Mouse (Mus musculus) hindbrain, embryonic 12.5 days (tissue): ENCODE measurements at regions not wholly inside any gene's neighbourhood (a gene's known extent, or its start where the extent isn't known, plus 50 kb on each side); places are given as distances from the start of the nearest gene placed in this dataset.

Source experiments
- ATAC-seq: fragments of 200-750 bp; cut with Nextera tagmentation; 2 replicates; pipeline ENCODE4 v1.8.0; 2017; ENCODE audit warnings: moderate TSS enrichment; ENCODE audit not compliant: low FRiP score
- H3K27ac ChIP-seq: fragments of 300-500 bp; sonication (generic); 2 replicates; pipeline ENCODE4 v1.5.1; 2016; ENCODE audit warnings: mild to moderate bottlenecking
- H3K27me3 ChIP-seq: fragments of 300-500 bp; sonication (generic); 2 replicates; pipeline ENCODE4 v1.6.1; 2016; ENCODE audit warnings: mild to moderate bottlenecking
- H3K36me3 ChIP-seq: fragments of 300-500 bp; sonication (generic); 2 replicates; pipeline ENCODE4 v1.6.1; 2016; ENCODE audit warnings: mild to moderate bottlenecking
- H3K4me1 ChIP-seq: fragments of 300-500 bp; sonication (generic); 2 replicates; pipeline ENCODE4 v1.6.1; 2016
- H3K4me2 ChIP-seq: fragments of 300-500 bp; sonication (generic); replicated peaks from 2 replicates; pipeline ENCODE4 v1.6.1; 2016; ENCODE audit warnings: mild to moderate bottlenecking
- H3K4me3 ChIP-seq: fragments of 300-500 bp; sonication (generic); 2 replicates; pipeline ENCODE4 v1.5.1; 2016; ENCODE audit warnings: mild to moderate bottlenecking
- H3K9ac ChIP-seq: fragments of 300-500 bp; sonication (generic); 2 replicates; pipeline ENCODE4 v1.6.1; 2016; ENCODE audit warnings: mild to moderate bottlenecking, moderate library complexity
- H3K9me3 ChIP-seq: fragments of 300-500 bp; sonication (generic); replicated peaks from 2 replicates; pipeline ENCODE4 v1.6.1; 2016; ENCODE audit warnings: mild to moderate bottlenecking
- WGBS: fragments of 180-500 bp; shearing (Covaris S2); methylation state at CpG from one replicate; pipeline ENCODE4 v1.1.7; 2016; 5-methylcytosine and 5-hydroxymethylcytosine counted together

DNA sequence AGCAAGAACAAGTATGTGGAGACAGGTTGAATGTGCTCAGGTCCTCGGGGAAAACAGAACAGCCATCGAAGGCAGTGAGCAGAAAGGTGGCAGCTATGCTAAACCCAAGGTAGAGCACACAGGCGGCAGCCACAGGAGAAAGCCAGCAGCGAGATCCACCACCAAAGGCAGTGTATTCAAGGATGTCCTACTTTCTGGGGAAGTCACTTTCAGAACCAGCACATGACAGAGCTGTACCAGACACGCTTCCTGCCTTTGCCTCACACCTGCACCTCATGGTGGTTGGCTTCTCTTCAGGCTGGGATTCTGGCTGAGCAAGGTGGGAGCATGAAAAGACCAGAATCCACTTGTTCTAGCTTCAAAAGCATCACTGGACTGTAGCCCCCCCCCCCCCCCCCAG lies 168.0 kb downstream of the Cdh26 start:
- 92% methylated on average over 5 of the region's 5 CpGs for WGBS
- no peaks in the 10 kb centered on the region for H3K36me3 ChIP-seq
- no peak overlapping the region for H3K4me3 ChIP-seq
- no peak overlapping the region for H3K9ac ChIP-seq
- no peaks in the 10 kb centered on the region for H3K9me3 ChIP-seq
- H3K27me3 ChIP-seq: no peaks in the 10 kb centered on the region
- H3K27ac ChIP-seq: no peak overlapping the region
- H3K4me1 ChIP-seq: peaks cover 27% of the 10 kb centered on the region
- no peak for ATAC-seq
- H3K4me2 ChIP-seq: no peak overlapping the region

DNA sequence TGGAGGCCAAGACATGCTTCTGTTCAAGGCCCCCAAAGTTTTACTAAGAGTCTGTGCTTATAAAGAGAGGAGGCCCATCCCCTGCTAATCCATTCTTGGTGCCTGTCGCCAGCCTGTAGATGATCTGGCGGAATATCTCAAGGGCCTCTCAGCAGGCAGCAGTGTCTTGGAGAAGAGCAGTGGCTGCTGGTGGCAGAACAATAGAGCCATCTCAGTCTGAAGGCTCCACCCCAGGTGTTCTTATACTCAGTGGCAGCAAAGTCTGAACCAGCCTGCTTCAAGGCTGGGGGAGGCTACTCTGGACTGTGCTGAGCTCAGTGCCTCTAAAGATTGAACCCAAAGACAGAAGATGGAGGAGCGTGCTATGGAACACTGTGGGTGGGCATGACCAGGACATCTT lies 168.5 kb downstream of the Cdh26 start:
- no peaks in the 10 kb centered on the region for H3K27me3 ChIP-seq
- WGBS: 76% methylated on average over 3 of the region's 3 CpGs
- H3K4me1 ChIP-seq: peaks cover 24% of the 10 kb centered on the region
- H3K4me2 ChIP-seq: no peak overlapping the region
- H3K9ac ChIP-seq: no peak overlapping the region
- H3K36me3 ChIP-seq: no peaks in the 10 kb centered on the region
- ATAC-seq: no peak
- H3K4me3 ChIP-seq: no peak overlapping the region
- no peak overlapping the region for H3K27ac ChIP-seq
- no peaks in the 10 kb centered on the region for H3K9me3 ChIP-seq

DNA sequence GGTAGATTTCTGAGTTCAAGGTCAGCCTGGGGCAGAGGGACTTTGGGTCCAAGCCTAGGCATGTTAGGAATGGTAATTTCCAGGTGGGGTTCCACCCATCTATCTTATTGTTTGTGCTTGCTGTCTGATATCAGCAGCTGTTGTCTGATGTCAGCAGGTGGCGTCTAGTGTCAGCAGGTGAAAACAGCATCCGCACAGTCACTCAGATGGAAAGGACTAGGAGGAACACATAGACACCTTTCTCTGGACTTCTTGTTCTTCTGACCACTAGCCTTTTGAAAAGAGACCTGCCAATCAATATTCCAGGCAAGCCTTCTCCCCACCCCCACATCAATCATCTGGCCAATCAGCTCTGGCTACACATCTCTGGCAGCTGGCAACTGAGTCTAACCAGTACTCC lies 173.1 kb downstream of the Cdh26 start:
- Histone ChIP-seq H3K4me1 (no peaks in the 10 kb centered on the region), H3K9ac (no peak overlapping the region), H3K4me2 (no peak overlapping the region), H3K4me3 (no peak overlapping the region), H3K27me3 (no peaks in the 10 kb centered on the region), H3K9me3 (no peaks in the 10 kb centered on the region), H3K27ac (no peak overlapping the region), H3K36me3 (no peaks in the 10 kb centered on the region)
- WGBS: 78% methylated on average over 2 of the region's 2 CpGs
- no peak for ATAC-seq

DNA sequence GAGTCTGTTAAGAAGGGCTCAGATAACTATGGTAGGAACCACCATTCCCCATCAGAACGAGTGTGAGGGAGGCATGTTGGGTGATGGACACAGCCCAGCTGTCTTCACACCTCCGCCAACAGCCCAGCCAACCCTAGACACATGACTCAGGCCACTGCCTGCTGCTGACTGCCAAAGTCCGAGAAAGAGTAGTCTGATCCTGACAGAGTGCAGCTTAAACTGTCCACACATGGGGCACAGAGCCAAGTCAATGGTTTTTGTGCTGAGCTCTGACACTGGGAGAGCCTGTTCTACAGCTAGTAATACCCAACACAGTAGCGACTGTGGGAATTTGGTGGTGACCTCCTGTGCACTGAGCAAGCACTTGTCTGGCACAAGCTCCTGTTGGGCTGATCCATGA lies 176.4 kb downstream of the Cdh26 start:
- no peaks in the 10 kb centered on the region for H3K9me3 ChIP-seq
- H3K9ac ChIP-seq: no peak overlapping the region
- WGBS: 84% methylated on average over 4 of the region's 4 CpGs
- H3K36me3 ChIP-seq: no peaks in the 10 kb centered on the region
- no peak for ATAC-seq
- H3K27ac ChIP-seq: no peak overlapping the region
- H3K4me2 ChIP-seq: no peak overlapping the region
- H3K4me3 ChIP-seq: no peak overlapping the region
- H3K27me3 ChIP-seq: no peaks in the 10 kb centered on the region
- no peaks in the 10 kb centered on the region for H3K4me1 ChIP-seq

GRCm38 (mm10) chr2:178610211-178610975 lies 180.1 kb downstream of the Cdh26 start:
- Histone ChIP-seq H3K4me3 (no peak overlapping the region), H3K27ac (no peak overlapping the region), H3K9me3 (no peaks in the 10 kb centered on the region), H3K4me1 (no peaks in the 10 kb centered on the region), H3K27me3 (no peaks in the 10 kb centered on the region; the same call in 1 of the 2 replicates), H3K4me2 (no peak overlapping the region), H3K9ac (no peak overlapping the region), H3K36me3 (no peaks in the 10 kb centered on the region)
- 50% methylated on average over 18 of the region's 18 CpGs for WGBS
- ATAC-seq: no peak

GRCm38 (mm10) chr2:178614761-178615160 lies 184.4 kb downstream of the Cdh26 start:
- Histone ChIP-seq H3K27ac (peak overlapping the region; percentile 57; the same call in 1 of the 2 replicates), H3K4me2 (no peak overlapping the region), H3K9me3 (no peaks in the 10 kb centered on the region), H3K4me3 (no peak overlapping the region), H3K9ac (no peak overlapping the region), H3K36me3 (no peaks in the 10 kb centered on the region), H3K27me3 (no peaks in the 10 kb centered on the region; the same call in 1 of the 2 replicates), H3K4me1 (peaks cover 3% of the 10 kb centered on the region; the same call in 1 of the 2 replicates)
- 58% methylated on average over 7 of the region's 7 CpGs for WGBS
- ATAC-seq: no peak

DNA sequence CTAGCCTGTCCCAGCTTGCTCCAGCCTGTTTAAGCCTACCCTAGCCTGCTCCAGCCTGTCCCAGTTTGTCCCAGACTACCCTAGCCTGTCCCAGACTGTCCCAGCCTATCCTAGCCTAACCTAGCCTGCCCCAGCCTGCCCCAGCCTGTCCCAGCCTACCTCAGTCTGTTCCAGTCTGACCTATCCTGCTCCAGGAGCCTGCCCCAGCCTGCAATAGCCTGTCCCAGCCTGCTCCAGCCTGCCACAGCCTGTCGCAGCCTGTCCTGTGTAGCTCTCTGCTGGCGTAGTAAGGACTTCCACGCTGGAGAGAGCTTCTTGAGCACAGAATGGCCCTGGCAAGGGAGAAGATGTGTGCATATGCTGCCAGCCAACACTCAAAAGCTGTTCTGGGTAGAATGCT lies 192.5 kb downstream of the Cdh26 start:
- Histone ChIP-seq H3K27ac (no peak overlapping the region), H3K27me3 (no peaks in the 10 kb centered on the region), H3K36me3 (no peaks in the 10 kb centered on the region), H3K9ac (no peak overlapping the region), H3K4me2 (no peak overlapping the region), H3K4me3 (no peak overlapping the region), H3K4me1 (peaks cover 6% of the 10 kb centered on the region; the same call in 1 of the 2 replicates), H3K9me3 (no peaks in the 10 kb centered on the region)
- WGBS: 59% methylated on average over 3 of the region's 3 CpGs
- no peak for ATAC-seq

DNA sequence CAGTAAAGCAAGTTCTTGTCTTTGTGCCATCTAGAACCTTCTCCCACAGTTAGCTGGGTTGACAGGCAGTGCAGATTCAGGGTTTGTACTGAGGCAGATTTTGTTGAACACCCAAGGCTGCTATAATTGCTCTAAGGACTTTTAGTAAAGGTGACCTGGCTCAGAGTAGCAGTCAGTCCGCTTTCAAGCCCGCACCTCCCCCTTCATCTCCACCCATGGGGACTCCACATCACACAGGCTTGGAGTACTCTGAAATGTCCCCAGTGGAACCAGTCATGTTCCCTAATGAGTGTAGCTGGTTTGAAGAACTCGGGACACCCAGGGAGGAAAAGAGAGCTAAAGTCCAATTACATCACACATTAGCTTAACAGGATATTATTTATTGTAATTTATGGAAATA lies 194.1 kb downstream of the Cdh26 start:
- Histone ChIP-seq H3K4me3 (no peak overlapping the region), H3K4me2 (no peak overlapping the region), H3K4me1 (peaks cover 11% of the 10 kb centered on the region), H3K36me3 (no peaks in the 10 kb centered on the region), H3K9me3 (no peaks in the 10 kb centered on the region), H3K27me3 (no peaks in the 10 kb centered on the region), H3K9ac (no peak overlapping the region), H3K27ac (no peak overlapping the region)
- ATAC-seq: no peak
- WGBS: 80% methylated on average over 3 of the region's 3 CpGs

DNA sequence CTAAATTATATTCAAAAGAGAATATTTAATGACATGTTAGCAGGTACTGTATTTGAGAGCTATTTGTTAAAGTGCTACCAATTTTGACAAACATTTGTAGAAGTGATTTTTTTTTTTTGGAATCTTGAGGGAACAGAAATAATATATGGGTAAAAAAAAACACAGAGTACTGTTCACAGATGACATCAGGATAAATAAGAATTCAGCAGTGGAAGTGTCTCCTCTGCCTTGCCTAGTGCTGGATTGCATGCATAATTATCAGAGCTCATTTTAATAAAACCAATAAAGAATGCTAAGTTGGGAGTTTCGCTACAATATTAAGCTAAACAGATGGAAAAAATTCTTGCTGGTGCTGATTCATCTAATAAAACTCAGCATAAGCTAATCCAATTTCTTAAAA lies 194.6 kb downstream of the Cdh26 start:
- ATAC-seq: no peak

GRCm38 (mm10) chr2:178629756-178630155 lies 199.4 kb downstream of the Cdh26 start:
- Histone ChIP-seq H3K9ac (no peak overlapping the region), H3K27me3 (no peaks in the 10 kb centered on the region), H3K27ac (no peak overlapping the region), H3K4me3 (no peak overlapping the region), H3K9me3 (no peaks in the 10 kb centered on the region), H3K4me1 (peaks cover 30% of the 10 kb centered on the region), H3K4me2 (no peak overlapping the region), H3K36me3 (no peaks in the 10 kb centered on the region)
- WGBS: 28% methylated on average over 7 of the region's 7 CpGs
- ATAC-seq: 0 out of 2 replicates have a peak, but pooled peaks have one; percentile 24

More for the DNA sequence above, 194.6 kb downstream of the Cdh26 start:
- no peak overlapping the region for H3K27ac ChIP-seq
- no peak overlapping the region for H3K4me2 ChIP-seq
- H3K36me3 ChIP-seq: no peaks in the 10 kb centered on the region
- no peaks in the 10 kb centered on the region for H3K27me3 ChIP-seq
- peaks cover 11% of the 10 kb centered on the region for H3K4me1 ChIP-seq
- no peak overlapping the region for H3K9ac ChIP-seq
- 78% methylated on average over 1 of the region's 1 CpGs for WGBS
- no peaks in the 10 kb centered on the region for H3K9me3 ChIP-seq
- H3K4me3 ChIP-seq: no peak overlapping the region

DNA sequence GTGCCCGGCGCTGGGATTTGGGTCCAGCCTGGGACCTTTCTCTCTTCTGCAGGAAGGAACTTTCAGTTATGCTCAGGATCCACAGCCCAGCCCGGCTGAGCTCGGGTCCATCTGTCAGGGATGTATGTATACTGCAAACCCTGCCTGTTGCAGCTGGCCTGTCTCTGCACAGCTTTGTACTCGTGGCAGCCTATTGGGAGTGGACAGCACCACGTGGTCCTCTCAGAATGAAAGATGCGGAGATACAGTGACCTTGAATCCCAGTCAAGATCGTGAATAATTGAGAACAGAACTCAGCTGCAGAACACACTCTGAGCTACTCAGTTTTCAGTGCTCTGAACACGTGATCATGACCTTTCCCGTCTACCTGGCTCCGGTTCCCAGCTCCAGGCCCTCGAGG lies 200.2 kb downstream of the Cdh26 start:
- ATAC-seq: no peak
- Histone ChIP-seq H3K36me3 (no peaks in the 10 kb centered on the region), H3K27ac (no peak overlapping the region; the same call in 1 of the 2 replicates), H3K4me2 (no peak overlapping the region), H3K9me3 (no peaks in the 10 kb centered on the region), H3K27me3 (no peaks in the 10 kb centered on the region), H3K4me3 (no peak overlapping the region), H3K4me1 (peaks cover 33% of the 10 kb centered on the region), H3K9ac (no peak overlapping the region)
- WGBS: 65% methylated on average over 12 of the region's 12 CpGs

DNA sequence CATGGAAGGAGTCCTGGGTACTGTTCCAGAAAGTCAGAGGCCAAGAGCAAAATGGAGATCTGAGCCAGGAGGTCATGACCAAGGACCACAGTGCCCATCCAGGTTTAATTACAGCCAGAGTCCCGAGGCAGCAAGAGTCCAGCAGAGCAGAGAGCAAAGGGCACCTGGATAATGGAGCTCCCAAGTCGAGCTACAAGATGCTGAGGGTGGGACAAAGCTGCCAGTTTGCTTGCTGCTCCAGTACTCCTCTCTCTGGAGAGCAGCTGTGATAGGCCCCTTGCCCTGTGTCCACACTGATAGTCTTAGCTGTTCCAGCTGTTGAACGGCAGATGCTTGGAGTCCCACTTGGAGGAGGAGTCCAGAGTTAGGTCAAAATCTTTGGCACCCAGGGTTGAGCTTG lies 201.0 kb downstream of the Cdh26 start:
- Histone ChIP-seq H3K27me3 (no peaks in the 10 kb centered on the region), H3K9ac (no peak overlapping the region), H3K4me3 (no peak overlapping the region), H3K4me2 (no peak overlapping the region), H3K27ac (no peak overlapping the region), H3K9me3 (no peaks in the 10 kb centered on the region), H3K36me3 (no peaks in the 10 kb centered on the region), H3K4me1 (peaks cover 38% of the 10 kb centered on the region)
- no peak for ATAC-seq
- WGBS: 45% methylated on average over 3 of the region's 3 CpGs

DNA sequence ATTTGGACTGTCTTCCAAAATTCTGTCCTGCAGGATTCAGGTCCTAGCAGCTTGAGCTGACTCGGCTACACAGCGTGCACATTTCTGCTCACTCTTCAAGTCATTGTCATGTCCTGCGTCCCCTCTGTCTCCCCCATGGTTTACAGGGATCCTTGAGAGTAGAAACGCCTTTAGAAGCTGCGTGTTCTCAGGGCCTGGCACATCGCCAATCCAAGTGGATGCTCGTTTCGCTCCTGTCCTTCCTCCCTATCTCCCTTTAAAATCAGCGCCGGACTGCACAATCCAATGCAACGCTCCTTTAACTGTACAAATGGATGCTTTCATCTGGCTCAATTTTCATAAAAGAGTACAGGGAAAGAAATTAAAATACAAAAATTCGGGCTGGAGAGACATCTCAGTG lies 201.6 kb downstream of the Cdh26 start:
- Histone ChIP-seq H3K27ac (no peak overlapping the region), H3K9me3 (no peaks in the 10 kb centered on the region), H3K4me1 (peaks cover 38% of the 10 kb centered on the region), H3K4me3 (no peak overlapping the region), H3K27me3 (no peaks in the 10 kb centered on the region), H3K4me2 (no peak overlapping the region), H3K9ac (no peak overlapping the region), H3K36me3 (no peaks in the 10 kb centered on the region)
- WGBS: 73% methylated on average over 12 of the region's 12 CpGs
- no peak for ATAC-seq
